Mouse (Mus musculus): ENCODE data around the gene Dohh. TPM values are rescaled to one million over a fixed set of nuclear protein-coding genes. Genes with fewer than 3 reads are reported as not detected.
A peak's percentile ranks its signal among the peaks of the same experiment; 100 is the strongest.

Gene Dohh
- polyA plus RNA-seq, 1 experiment from 2014 or later: 73.5 TPM

GRCm38 (mm10) chr10:81349146-81349545 is 35.1 kb upstream of the Dohh start:
- peaks cover 30% of the 10 kb centered on the region for H3K4me1 ChIP-seq (replicated peaks)
- peaks cover 35% of the 10 kb centered on the region for H3K27me3 ChIP-seq
- peaks cover 8% of the 10 kb centered on the region; the same call in 1 of the 2 replicates for H3K36me3 ChIP-seq
- H3K4me2 ChIP-seq (replicated peaks): peak overlapping the region; percentile 97
- H3K4me3 ChIP-seq (replicated peaks): peak overlapping the region; percentile 81
- ATAC-seq: no peak
- no peak overlapping the region for H3K27ac ChIP-seq
- WGBS: 3% methylated on average over 12 of the region's 12 CpGs
- H3K9ac ChIP-seq (replicated peaks): peak overlapping the region; percentile 77; the same call in 1 of the 2 replicates
- H3K9me3 ChIP-seq: no peaks in the 10 kb centered on the region

- peaks cover 30% of the 10 kb centered on the region for H3K4me1 ChIP-seq (replicated peaks)
- H3K27me3 ChIP-seq: peaks cover 28% of the 10 kb centered on the region
- H3K9ac ChIP-seq (replicated peaks): peak overlapping the region; percentile 77
- WGBS: under 1% methylated on average over 29 of the region's 29 CpGs
- no peaks in the 10 kb centered on the region for H3K9me3 ChIP-seq
- H3K4me3 ChIP-seq (replicated peaks): peak overlapping the region; percentile 81
- H3K36me3 ChIP-seq: peaks cover 8% of the 10 kb centered on the region; the same call in 1 of the 2 replicates
- H3K27ac ChIP-seq: no peak overlapping the region; the same call in 1 of the 2 replicates
- H3K4me2 ChIP-seq (replicated peaks): peak overlapping the region; percentile 97
- ATAC-seq: peak; percentile 31
Observed at GRCm38 (mm10) chr10:81349961-81350350, 34.3 kb upstream of the Dohh start.

- ATAC-seq: peak; percentile 96
- Histone ChIP-seq H3K9me3 (no peaks in the 10 kb centered on the region), H3K36me3 (peaks cover 8% of the 10 kb centered on the region; the same call in 1 of the 2 replicates), H3K9ac (replicated peaks) (peak within 1 kb of the TSS; percentile 77), H3K4me1 (replicated peaks) (peaks cover 30% of the 10 kb centered on the region), H3K4me3 (replicated peaks) (peak within 1 kb of the TSS; percentile 81), H3K27ac (peak within 1 kb of the TSS; percentile 60; the same call in 1 of the 2 replicates), H3K27me3 (peaks cover 25% of the 10 kb centered on the region), H3K4me2 (replicated peaks) (peak within 1 kb of the TSS; percentile 97)
- under 1% methylated on average over 54 of the region's 54 CpGs for WGBS
Observed at GRCm38 (mm10) chr10:81350351-81351063, 33.7 kb upstream of the Dohh start, which contains the start of gene Hmg20b. Gene Hmg20b, minus strand, starts transcription at chr10:81350480.

GRCm38 (mm10) chr10:81351678-81352291 is 32.4 kb upstream of the Dohh start:
- H3K27ac ChIP-seq: no peak overlapping the region
- H3K4me2 ChIP-seq (replicated peaks): no peak overlapping the region
- 30% methylated on average over 9 of the region's 9 CpGs for WGBS
- peaks cover 28% of the 10 kb centered on the region for H3K4me1 ChIP-seq (replicated peaks)
- peaks cover 8% of the 10 kb centered on the region; the same call in 1 of the 2 replicates for H3K36me3 ChIP-seq
- no peaks in the 10 kb centered on the region for H3K9me3 ChIP-seq
- H3K27me3 ChIP-seq: peaks cover 13% of the 10 kb centered on the region
- H3K9ac ChIP-seq (replicated peaks): no peak overlapping the region
- no peak for ATAC-seq
- no peak overlapping the region for H3K4me3 ChIP-seq (replicated peaks)

GRCm38 (mm10) chr10:81354738-81355477 is 29.3 kb upstream of the Dohh start:
- Histone ChIP-seq H3K27me3 (peaks cover 4% of the 10 kb centered on the region; the same call in 1 of the 2 replicates), H3K9ac (replicated peaks) (no peak overlapping the region), H3K4me1 (replicated peaks) (peaks cover 31% of the 10 kb centered on the region), H3K4me2 (replicated peaks) (no peak overlapping the region), H3K4me3 (replicated peaks) (no peak overlapping the region), H3K9me3 (no peaks in the 10 kb centered on the region), H3K27ac (no peak overlapping the region), H3K36me3 (no peaks in the 10 kb centered on the region)
- ATAC-seq: no peak
- 58% methylated on average over 9 of the region's 9 CpGs for WGBS

GRCm38 (mm10) chr10:81355533-81355932 is 28.7 kb upstream of the Dohh start:
- Histone ChIP-seq H3K4me3 (replicated peaks) (no peak overlapping the region), H3K9me3 (no peaks in the 10 kb centered on the region), H3K4me2 (replicated peaks) (no peak overlapping the region), H3K9ac (replicated peaks) (no peak overlapping the region), H3K4me1 (replicated peaks) (peaks cover 32% of the 10 kb centered on the region), H3K36me3 (no peaks in the 10 kb centered on the region), H3K27me3 (peaks cover 4% of the 10 kb centered on the region; the same call in 1 of the 2 replicates), H3K27ac (no peak overlapping the region)
- no peak for ATAC-seq
- 84% methylated on average over 4 of the region's 4 CpGs for WGBS

- Histone ChIP-seq H3K4me3 (replicated peaks) (peak overlapping the region; percentile 66; the same call in 1 of the 2 replicates), H3K9ac (replicated peaks) (no peak overlapping the region), H3K36me3 (peaks cover 4% of the 10 kb centered on the region; the same call in 1 of the 2 replicates), H3K27me3 (peaks cover 4% of the 10 kb centered on the region; the same call in 1 of the 2 replicates), H3K4me2 (replicated peaks) (peak overlapping the region; percentile 99), H3K4me1 (replicated peaks) (peaks cover 34% of the 10 kb centered on the region), H3K9me3 (no peaks in the 10 kb centered on the region), H3K27ac (no peak overlapping the region)
- WGBS: 54% methylated on average over 12 of the region's 12 CpGs
- peak; percentile 18; the same call in 1 of the 2 replicates for ATAC-seq
Observed at GRCm38 (mm10) chr10:81356352-81356990, 27.8 kb upstream of the Dohh start.

GRCm38 (mm10) chr10:81356991-81357844 is 27.0 kb upstream of the Dohh start, which contains the start of gene Mfsd12:
Gene Mfsd12, plus strand, starts transcription at chr10:81357491.
- peak within 1 kb of the TSS; percentile 87 for H3K9ac ChIP-seq (replicated peaks)
- ATAC-seq: peak; percentile 90
- peaks cover 34% of the 10 kb centered on the region for H3K4me1 ChIP-seq (replicated peaks)
- H3K4me2 ChIP-seq (replicated peaks): peak within 1 kb of the TSS; percentile 99
- H3K27me3 ChIP-seq: peaks cover 4% of the 10 kb centered on the region; the same call in 1 of the 2 replicates
- H3K4me3 ChIP-seq (replicated peaks): peak within 1 kb of the TSS; percentile 66
- H3K27ac ChIP-seq: peak within 1 kb of the TSS; percentile 57; the same call in 1 of the 2 replicates
- 2% methylated on average over 78 of the region's 79 CpGs for WGBS
- no peaks in the 10 kb centered on the region for H3K9me3 ChIP-seq
- peaks cover 9% of the 10 kb centered on the region; the same call in 1 of the 2 replicates for H3K36me3 ChIP-seq

- peak overlapping the region; percentile 99 for H3K4me2 ChIP-seq (replicated peaks)
- H3K27me3 ChIP-seq: peaks cover 14% of the 10 kb centered on the region
- H3K27ac ChIP-seq: no peak overlapping the region
- peaks cover 43% of the 10 kb centered on the region for H3K4me1 ChIP-seq (replicated peaks)
- H3K4me3 ChIP-seq (replicated peaks): peak overlapping the region; percentile 66
- no peaks in the 10 kb centered on the region for H3K9me3 ChIP-seq
- peaks cover 14% of the 10 kb centered on the region; the same call in 1 of the 2 replicates for H3K36me3 ChIP-seq
- ATAC-seq: 0 out of 2 replicates have a peak, but pooled peaks have one; percentile 10
- H3K9ac ChIP-seq (replicated peaks): peak overlapping the region; percentile 87
- WGBS: 20% methylated on average over 4 of the region's 4 CpGs
Observed at GRCm38 (mm10) chr10:81358209-81358608, 26.0 kb upstream of the Dohh start.

GRCm38 (mm10) chr10:81358841-81359240 is 25.4 kb upstream of the Dohh start:
- Histone ChIP-seq H3K4me2 (replicated peaks) (peak overlapping the region; percentile 99), H3K27ac (no peak overlapping the region), H3K4me1 (replicated peaks) (peaks cover 49% of the 10 kb centered on the region), H3K36me3 (peaks cover 14% of the 10 kb centered on the region; the same call in 1 of the 2 replicates), H3K27me3 (peaks cover 20% of the 10 kb centered on the region), H3K4me3 (replicated peaks) (peak overlapping the region; percentile 66), H3K9me3 (no peaks in the 10 kb centered on the region), H3K9ac (replicated peaks) (peak overlapping the region; percentile 87)
- no peak for ATAC-seq
- 63% methylated on average over 1 of the region's 1 CpGs for WGBS

Measured in midbrain, embryonic 13.5 days (tissue).